Mouse (Mus musculus) cortical plate, adult 2 months (tissue): ENCODE measurements at regions not wholly inside any gene's neighbourhood (a gene's known extent, or its start where the extent isn't known, plus 50 kb on each side); places are given as distances from the start of the nearest gene placed in this dataset.

Source experiments
- CTCF ChIP-seq: fragments of 200-500 bp; IDR thresholded peaks from 2 replicates; pipeline ENCODE4 v1.5.1; 2011; ENCODE audit warnings: mild to moderate bottlenecking, control low read depth, low read length; ENCODE audit not compliant: insufficient read depth; ENCODE audit errors: extremely low read depth
- POLR2A ChIP-seq: fragments of 200-500 bp; IDR thresholded peaks from 2 replicates; pipeline ENCODE4 v1.6.1; 2011; ENCODE audit warnings: mild to moderate bottlenecking, low read length, control low read depth; ENCODE audit not compliant: insufficient read depth; ENCODE audit errors: extremely low read depth

- TF ChIP-seq CTCF (no peak), POLR2A (no peak)
Measured at GRCm38 (mm10) chr8:126824575-126825208, 121.0 kb downstream of the Tomm20 start.
